Mouse (Mus musculus) olfactory bulb, adult 2 months (tissue): ENCODE results near the gene Dnajc5g. TPM values are rescaled to one million over a fixed set of nuclear protein-coding genes. Genes with fewer than 3 reads are reported as not detected.

Experiments
- H3K27ac ChIP-seq: fragments of 200-500 bp; 2 replicates; pipeline ENCODE4 v1.5.1; 2012; ENCODE audit warnings: low read depth, low read length; ENCODE audit not compliant: insufficient read depth
- H3K4me1 ChIP-seq: fragments of 200-500 bp; 2 replicates; pipeline ENCODE4 v1.6.1; 2012; ENCODE audit warnings: low read length; ENCODE audit not compliant: control insufficient read depth, insufficient read depth
- H3K4me3 ChIP-seq: fragments of 200-500 bp; 2 replicates; pipeline ENCODE4 v1.5.1; 2012; ENCODE audit warnings: mild to moderate bottlenecking, low read depth, low read length, moderate library complexity; ENCODE audit not compliant: insufficient read depth
- CTCF ChIP-seq: fragments of 200-500 bp; IDR thresholded peaks from 2 replicates; pipeline ENCODE4 v1.5.1; 2012; ENCODE audit warnings: low read depth, mild to moderate bottlenecking, low read length, moderate library complexity; ENCODE audit not compliant: insufficient read depth
- POLR2A ChIP-seq: fragments of 200-500 bp; IDR thresholded peaks from 2 replicates; pipeline ENCODE4 v1.6.1; 2012; ENCODE audit warnings: mild to moderate bottlenecking, low read depth, low read length, moderate library complexity; ENCODE audit not compliant: insufficient read depth
- WGBS: fragments of 180-500 bp; shearing (Covaris S2); methylation state at CpG from one replicate; pipeline ENCODE4 v1.1.7; 2018; 5-methylcytosine and 5-hydroxymethylcytosine counted together
- polyA plus RNA-seq: library from polyadenylated mRNA; stranded (reverse); fragments of >200 nt; gene quantifications from 2 replicates; pipeline ENCODE4 v1.2.4, GENCODE M21; 2012; ENCODE audit warnings: low replicate concordance; ENCODE audit not compliant: missing spikeins, insufficient read depth, insufficient read length

The Dnajc5g gene
- polyA plus RNA-seq, 1 experiment: not detected

DNA sequence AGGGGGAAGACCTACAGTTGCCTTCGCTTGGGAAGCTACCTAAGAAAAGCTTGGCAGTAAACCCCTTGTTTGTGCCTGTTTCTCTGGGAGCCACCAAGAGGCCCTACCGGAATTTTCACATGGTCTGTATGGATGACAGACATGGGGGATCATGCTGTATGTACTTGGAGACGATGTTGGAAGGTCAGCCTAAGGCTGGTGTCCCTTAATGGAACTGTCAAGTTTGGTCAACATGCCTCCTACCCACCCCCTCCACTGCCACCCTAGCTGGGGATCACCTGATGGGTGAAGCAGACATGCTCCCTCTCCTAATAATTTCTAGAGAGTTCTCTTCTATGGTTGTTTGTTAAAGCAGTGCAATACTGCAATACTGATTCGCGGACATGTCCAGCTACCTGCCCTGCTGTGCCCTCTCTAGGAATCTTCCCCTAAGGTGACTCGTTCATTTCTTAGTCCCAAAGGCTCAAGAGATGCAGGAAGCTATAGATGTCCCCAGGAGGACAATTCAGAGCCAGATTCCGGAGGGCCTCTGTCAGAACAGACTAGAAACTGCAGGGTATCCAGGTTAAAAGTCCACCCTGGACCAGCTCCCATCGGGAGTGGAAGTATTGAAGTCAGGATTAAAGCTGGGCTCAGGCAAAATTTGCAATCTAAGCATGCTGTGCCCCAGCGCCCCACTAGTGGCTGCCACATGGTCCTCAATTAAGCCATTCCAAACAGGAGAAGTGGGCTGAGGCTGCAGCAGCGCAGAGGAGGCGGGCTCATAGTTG lies 10.2 kb upstream of the Dnajc5g start:
- H3K27ac ChIP-seq: no peak overlapping the region
- 30% methylated on average over 11 of the region's 11 CpGs for WGBS
- H3K4me3 ChIP-seq: peak overlapping the region; percentile 32; the same call in 1 of the 2 replicates
- peaks cover 39% of the 10 kb centered on the region for H3K4me1 ChIP-seq
- TF ChIP-seq CTCF (peak; percentile 25; the same call in 1 of the 2 replicates), POLR2A (no peak)

DNA sequence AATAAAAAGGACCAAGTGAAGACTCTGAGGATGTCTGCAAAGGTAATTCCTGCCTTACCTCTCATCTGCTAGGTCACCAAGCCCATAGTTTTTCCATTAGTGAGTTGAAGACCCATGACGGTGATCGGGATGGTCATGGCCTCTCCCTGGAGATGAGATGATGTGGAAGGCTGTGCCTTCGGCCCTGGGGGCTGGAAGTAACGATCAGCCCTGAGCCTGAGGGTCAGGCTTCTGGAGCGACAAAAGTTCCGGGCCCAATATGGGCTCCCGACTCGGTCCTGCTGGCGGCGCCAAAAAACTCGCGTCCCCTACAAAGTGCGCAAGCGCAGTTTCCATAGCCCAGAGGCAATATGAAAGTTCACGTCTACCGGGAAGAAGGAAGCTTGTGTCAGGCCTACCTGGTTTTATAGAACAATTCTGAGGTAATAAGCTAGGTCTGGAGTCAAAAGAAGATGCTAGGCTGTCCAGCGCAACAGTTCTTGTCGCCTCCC lies 2.0 kb downstream of the Dnajc5g start, which contains the start of gene Slc30a3:
Gene Slc30a3, minus strand, starts transcription at position 238 of the 491 bp plus-strand sequence.
- no peak for TF ChIP-seq POLR2A
- TF ChIP-seq CTCF: no peak
- Histone ChIP-seq H3K27ac (no peak within 1 kb of the TSS), H3K4me3 (no peak within 1 kb of the TSS), H3K4me1 (no peaks in the 10 kb centered on the region)
- WGBS: 95% methylated on average over 18 of the region's 18 CpGs

DNA sequence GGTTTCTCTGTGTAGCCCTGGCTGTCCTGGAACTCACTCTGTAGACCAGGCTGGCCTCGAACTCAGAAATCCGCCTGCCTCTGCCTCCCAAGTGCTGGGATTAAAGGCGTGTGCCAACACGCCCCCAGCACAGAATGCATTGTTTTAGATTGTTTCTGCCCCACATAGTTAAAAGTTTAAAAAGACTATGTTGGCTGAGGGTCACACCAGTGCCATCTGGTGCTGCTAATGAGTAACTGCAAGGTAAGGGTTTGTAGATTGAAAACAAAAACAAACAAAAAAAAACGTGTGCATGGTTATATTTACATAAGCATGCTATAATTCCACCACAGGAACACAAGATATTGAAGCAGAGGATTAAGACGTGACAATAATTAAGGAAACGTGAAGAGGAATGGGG lies 4.7 kb downstream of the Dnajc5g start:
- no peak overlapping the region for H3K27ac ChIP-seq
- TF ChIP-seq POLR2A (no peak), CTCF (no peak)
- 27% methylated on average over 7 of the region's 7 CpGs for WGBS
- no peaks in the 10 kb centered on the region for H3K4me1 ChIP-seq
- H3K4me3 ChIP-seq: no peak overlapping the region

DNA sequence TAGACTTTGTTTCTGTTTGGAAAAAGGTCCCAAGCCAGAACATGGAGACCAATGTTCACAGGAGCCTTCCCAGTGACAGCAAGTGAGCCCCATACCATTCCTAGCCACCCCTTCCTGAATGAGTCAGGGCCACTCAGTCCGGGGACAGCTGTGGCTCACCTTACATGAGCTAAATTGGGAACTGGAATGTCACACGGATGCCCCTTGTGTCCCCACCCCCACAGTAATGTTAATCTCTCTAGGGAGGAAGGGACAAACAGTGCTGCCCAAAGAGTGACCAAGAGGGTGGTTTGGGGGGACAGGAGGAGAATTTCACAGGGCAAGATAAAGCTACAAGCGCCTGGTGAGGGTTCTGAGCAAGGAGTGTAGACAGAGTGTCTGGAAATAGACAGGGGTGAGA lies 10.3 kb downstream of the Dnajc5g start, which contains the start of gene Trim54:
Gene Trim54, plus strand, starts transcription at position 359 of the 400 bp plus-strand sequence.
- TF ChIP-seq POLR2A: no peak
- TF ChIP-seq CTCF: no peak
- no peaks in the 10 kb centered on the region for H3K4me1 ChIP-seq
- no peak within 1 kb of the TSS for H3K27ac ChIP-seq
- H3K4me3 ChIP-seq: no peak within 1 kb of the TSS
- 50% methylated on average over 3 of the region's 3 CpGs for WGBS

DNA sequence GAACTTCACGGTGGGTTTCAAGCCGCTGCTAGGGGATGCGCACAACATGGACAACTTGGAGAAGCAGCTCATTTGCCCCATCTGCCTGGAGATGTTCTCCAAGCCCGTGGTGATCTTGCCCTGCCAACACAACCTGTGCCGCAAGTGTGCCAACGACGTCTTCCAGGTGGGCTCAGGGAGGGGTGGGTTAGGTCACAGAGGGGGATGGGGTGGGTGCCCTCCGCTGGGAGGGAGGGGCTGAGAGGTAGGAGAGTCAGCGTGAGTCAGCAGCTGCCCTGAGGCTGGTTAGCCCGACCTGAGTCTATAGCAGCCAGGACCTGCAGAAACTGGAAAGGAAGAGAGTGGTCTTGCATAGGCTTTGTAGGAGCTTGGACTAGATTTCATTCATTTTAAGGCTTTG lies 10.8 kb downstream of the Dnajc5g start:
- 35% methylated on average over 10 of the region's 10 CpGs for WGBS
- Histone ChIP-seq H3K27ac (no peak overlapping the region), H3K4me3 (no peak overlapping the region), H3K4me1 (no peaks in the 10 kb centered on the region)
- TF ChIP-seq POLR2A (no peak), CTCF (no peak)

DNA sequence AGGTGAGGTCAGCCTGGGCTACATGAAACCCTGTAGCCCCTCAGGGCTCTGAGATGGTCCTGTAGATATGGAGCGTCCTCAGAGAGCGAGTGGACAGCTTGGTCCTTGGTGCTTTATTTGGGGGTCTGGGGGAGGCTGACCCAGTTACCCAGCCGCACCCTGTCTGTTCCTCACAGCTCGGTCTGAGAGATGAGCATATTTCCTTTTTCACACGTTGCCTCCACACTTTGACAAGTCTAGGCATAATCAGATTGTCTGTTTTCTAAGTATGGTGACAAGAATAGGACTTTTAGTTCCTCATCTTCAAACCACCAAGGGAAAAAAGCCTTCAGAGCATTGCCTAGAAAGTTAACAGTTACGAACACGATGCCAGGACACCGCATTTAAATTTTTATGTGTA lies 15.0 kb downstream of the Dnajc5g start:
- Histone ChIP-seq H3K4me3 (no peak overlapping the region), H3K4me1 (no peaks in the 10 kb centered on the region), H3K27ac (no peak overlapping the region)
- TF ChIP-seq CTCF (no peak), POLR2A (no peak)
- 84% methylated on average over 8 of the region's 8 CpGs for WGBS

DNA sequence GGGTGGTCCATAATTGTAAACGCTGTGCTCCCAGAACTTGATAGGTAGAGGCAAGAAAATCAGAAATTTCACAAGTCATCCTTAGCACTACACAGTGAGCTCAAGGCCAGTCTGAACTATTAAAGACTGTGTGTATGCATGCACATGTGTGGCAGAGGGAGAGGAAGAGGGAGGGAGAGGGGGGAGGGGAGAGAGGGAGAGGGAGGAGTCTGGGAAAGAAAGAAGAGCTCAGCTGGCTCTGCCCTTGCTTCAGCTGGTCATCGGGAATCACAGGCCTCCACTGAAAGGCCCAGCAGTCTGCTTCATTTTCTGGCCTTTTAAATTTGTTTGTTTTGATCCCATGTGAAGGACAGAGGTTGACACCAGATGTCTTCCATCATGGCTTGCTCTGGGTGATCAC lies 17.4 kb downstream of the Dnajc5g start:
- Histone ChIP-seq H3K4me1 (no peaks in the 10 kb centered on the region), H3K27ac (no peak overlapping the region), H3K4me3 (no peak overlapping the region)
- WGBS: 43% methylated on average over 2 of the region's 2 CpGs
- TF ChIP-seq CTCF: no peak
- no peak for TF ChIP-seq POLR2A

DNA sequence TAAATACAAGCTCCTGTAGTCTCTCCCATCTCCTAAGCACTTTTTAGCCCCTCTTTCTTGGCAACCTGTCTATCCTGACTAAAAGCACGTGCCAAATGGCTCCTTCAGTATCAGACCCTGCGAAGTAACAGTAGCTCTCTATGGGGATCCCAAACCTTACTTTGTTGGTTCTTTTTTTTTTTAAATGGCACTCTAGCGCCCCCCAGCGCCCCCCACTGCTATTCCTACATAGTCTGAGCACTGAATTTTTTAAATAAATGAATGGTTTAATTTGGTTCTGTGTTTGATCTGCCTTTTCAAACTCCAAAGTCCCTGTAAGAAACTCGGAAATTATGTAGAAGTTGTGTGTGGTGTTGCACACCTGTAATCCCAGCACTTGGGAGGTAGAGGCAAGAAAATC lies 20.0 kb downstream of the Dnajc5g start:
- no peak overlapping the region for H3K4me3 ChIP-seq
- H3K27ac ChIP-seq: no peak overlapping the region
- no peaks in the 10 kb centered on the region for H3K4me1 ChIP-seq
- TF ChIP-seq POLR2A: no peak
- no peak for TF ChIP-seq CTCF
- WGBS: 38% methylated on average over 5 of the region's 5 CpGs

DNA sequence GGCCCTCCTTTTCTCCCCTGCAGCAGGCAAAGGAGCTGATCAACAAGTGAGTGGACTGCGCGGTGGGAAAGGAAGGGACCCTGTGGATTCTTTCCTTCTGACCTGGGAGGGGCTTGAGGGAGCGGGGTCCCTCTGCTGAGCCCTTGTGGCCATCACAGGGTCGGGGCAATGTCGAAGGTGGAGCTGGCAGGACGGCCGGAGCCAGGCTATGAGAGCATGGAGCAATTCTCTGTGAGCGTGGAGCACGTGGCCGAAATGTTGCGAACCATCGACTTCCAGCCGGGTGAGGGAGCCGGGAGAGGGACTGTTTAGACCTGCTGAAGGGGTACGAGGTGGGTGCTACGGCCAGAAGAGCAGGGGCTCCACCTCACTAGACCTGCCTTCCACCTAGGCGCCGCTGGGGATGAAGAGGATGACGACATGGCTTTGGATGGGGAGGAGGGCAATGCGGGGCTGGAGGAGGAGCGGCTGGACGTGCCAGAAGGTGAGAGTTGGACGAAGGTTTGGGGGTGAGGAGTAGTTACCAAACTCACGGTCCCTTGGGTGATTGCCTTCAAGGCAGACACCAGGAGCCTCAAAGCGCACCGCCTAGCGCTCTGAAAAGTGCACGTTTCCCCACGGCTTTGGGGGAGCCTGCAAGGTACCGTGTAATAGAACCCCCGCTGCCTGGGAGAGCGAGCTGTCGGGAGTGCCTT lies 30.8 kb downstream of the Dnajc5g start:
- Histone ChIP-seq H3K4me1 (peaks cover 23% of the 10 kb centered on the region), H3K27ac (no peak overlapping the region), H3K4me3 (no peak overlapping the region)
- TF ChIP-seq CTCF (no peak), POLR2A (no peak)
- WGBS: 1% methylated on average over 33 of the region's 33 CpGs
